Mouse (Mus musculus) bone marrow macrophage, adult 2 months (primary cell): ENCODE measurements around the gene Ahdc1.

Experiments
- CTCF ChIP-seq: IDR thresholded peaks from 2 replicates; pipeline ENCODE4 v1.5.1; 2012; ENCODE audit warnings: low read depth, mild to moderate bottlenecking, low read length, moderate library complexity
- POLR2A ChIP-seq: IDR thresholded peaks from 2 replicates; pipeline ENCODE4 v1.6.1; 2012; ENCODE audit warnings: mild to moderate bottlenecking, low read depth, low read length, borderline replicate concordance

DNA sequence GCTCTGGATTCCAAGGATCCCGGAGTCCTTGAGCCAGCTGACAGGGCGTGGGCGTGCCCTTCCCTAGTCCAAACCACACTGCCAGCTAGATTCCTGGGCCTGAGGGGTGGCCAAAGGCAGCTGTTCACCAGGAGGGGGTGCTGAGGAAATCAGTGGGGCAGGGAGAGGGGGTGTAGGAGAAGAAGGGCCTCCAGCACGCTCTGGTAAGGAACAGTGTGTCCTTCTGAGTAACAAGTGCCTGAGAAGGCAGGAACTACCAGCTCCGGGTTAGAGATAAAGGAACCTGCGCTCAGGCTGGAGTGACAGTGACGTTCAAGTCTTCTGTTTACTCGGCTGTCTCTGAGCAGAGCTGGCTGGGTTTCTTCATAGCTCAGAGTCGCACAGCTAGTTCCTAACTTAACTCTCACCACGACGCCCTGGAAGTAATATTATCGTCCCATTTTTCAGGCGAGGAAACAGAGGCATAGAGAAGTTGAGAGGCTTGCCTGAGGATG, 96.8 kb downstream of the Ahdc1 start:
- no peak for TF ChIP-seq POLR2A
- no peak for TF ChIP-seq CTCF
